Mouse (Mus musculus) heart, postnatal 4 days (tissue): Measurements from ENCODE around the gene Gm5431. TPM values are rescaled to one million over a fixed set of nuclear protein-coding genes. Genes with fewer than 3 reads are reported as not detected.
A peak's percentile ranks its signal among the peaks of the same experiment; 100 is the strongest.
"Not testable (repeated sequence)": the region's sequence is repeated elsewhere in the genome, so short reads cannot be mapped to it uniquely, and the experiment has no call there.

Source experiments
- DNase-seq: peaks from one replicate; pipeline ENCODE4 v3.0.0; 2021
- total RNA-seq, 2 experiments: library from RNA; stranded (reverse); gene quantifications; 2 replicates each; pipeline ENCODE4 v1.2.3; 2021

The Gm5431 gene
- total RNA-seq, 2 experiments from 2014 or later, result 0.26 to 0.38 TPM

DNA sequence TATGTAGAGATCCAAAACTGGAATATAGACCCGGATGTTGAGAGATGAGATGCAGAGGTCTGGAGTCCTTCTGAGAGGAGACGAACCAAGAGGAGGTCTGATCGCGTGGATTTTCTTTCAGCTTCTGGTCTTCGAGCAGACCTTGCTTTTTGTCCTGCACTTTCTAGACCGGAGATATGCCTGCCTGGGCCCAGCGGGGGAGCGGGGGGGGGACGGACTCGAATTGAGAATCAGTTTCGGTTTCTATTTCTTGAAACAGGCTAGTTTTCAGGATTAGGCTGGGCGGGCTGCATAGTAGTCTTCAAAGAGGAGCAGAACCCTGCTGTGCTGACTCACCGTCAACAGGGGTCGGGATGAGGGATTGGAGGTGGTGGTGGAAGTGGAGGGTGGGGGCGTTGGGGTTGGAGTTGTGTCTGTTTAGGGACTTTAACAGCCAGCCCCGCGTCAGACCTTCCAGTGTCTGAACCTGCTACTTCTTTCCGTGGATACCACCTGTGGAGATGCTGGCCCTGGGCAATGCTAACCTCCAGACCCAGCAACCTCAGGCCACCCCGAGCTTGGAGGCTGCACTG, 30.7 kb downstream of the Gm5431 start, which contains the start of gene Irgm1:
TSS of gene Irgm1 (minus strand) at position 483 of the 572 bp plus-strand sequence.
- DNase-seq, result peak; percentile 67

DNA sequence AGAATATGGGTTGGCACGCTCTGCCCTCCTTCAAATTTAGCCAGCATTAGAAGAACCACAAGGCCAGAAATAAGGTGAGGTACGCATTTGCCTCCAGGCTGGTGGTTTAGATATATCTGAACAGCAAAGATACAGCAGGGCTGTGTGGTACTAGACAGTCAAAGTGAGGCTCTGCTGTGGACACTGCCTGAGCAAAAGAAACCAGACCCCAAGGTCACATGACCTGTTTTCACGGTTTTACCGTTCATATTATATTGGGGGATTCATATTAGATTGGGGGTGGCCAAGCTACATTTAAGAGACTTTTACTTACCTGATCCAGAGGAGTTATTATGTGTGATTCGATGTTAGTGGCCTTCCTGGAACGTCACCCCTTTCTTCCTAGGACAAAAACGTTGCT, 31.2 kb downstream of the Gm5431 start:
- no peak for DNase-seq

DNA sequence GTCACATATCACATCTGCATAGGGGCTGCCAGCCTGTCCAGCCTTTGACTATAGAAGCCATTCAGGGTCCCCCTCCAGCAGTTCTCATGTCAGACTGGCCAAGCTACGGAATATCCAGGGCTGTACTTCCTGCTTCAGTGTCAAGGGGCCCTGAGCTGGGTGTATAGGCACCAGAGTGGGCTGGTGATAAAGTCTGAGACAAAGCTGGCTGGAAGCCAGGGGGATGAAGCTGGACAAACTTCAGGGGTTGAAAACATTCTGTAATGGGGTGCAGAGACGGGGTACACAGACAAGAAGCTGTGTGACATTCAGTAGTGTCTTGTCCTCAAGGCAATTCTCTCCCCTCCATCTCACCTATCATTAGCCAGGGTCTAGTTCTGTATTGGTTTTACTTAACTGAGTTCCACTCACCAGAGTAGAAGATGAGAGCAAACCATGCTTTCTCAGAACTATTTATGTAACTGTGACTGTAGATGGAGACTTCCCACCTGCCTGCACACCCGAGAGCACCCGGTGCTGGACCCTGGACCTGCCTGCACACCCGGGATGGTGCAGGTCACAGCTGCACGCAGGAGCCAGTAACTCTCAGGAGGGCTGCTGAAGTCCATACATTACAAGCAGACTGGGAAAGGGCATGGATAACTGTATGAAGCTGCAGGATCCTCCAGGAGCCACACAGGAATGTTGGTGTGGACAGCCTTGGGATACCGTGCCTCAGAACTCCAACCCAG, 32.5 kb downstream of the Gm5431 start:
- DNase-seq, result no peak

DNA sequence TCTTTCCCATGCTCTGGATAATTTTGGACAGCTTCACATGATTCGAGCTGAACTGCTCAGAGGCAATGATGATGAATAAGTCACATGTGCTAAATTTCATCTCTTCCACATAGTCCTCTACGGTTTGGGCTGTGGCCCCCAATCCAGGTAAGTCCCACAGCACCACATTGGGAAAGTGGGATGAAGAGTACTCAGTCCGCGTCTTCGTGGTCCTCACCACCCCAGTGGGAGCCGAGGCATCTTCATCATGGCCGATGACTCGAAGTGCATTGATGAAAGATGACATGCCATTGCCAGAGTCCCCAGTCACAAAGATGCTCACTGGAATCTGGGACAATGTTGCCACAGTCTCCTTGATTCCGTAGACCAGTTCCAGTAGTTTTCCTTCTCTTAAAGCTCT, 35.5 kb downstream of the Gm5431 start:
- no peak for DNase-seq

DNA sequence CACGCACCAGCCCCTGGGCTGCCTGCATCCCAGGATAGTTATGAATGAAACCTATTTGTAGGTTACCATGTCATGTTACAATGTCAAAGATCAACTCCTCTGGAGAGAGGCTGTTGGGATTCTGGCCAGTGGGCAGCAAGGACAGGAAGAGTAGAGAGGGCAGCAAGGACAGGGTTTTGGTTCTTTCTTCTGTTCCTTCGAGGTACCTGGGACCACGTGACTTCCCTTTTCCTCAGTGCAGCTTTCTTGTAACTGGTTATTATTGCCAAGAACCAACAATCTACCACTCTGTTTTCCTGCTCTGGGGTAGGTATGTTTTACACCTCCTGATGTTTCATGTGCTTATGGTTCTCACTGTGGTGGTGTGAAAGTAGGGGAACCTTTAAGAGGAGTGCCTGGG, 38.2 kb downstream of the Gm5431 start:
- no peak for DNase-seq

DNA sequence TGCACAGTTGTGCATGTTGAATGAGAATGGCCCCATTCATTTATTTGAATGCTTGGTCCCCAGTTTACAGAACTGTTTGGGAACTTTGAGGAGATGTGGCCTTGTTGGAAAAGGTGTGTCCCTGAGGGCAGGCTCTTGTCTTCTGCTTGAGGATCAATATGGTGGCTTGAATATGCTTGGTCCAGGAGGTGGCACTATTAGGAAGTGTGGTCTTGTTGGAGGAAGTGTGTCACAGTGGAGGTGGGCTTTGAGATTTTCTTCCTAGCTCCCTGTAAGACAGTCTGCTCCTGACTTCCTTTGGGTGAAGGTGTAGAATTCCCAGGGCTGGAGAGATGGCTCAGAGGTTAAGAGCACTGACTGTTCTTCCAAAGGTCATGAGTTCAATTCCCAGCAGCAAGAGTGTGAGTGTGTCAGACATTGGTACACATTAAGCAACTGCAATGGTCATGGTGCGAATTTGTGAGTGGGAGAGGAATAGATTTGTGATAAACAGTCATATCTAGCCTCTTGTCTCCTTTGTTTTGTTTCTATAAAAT, 39.2 kb downstream of the Gm5431 start:
- DNase-seq, result no peak

DNA sequence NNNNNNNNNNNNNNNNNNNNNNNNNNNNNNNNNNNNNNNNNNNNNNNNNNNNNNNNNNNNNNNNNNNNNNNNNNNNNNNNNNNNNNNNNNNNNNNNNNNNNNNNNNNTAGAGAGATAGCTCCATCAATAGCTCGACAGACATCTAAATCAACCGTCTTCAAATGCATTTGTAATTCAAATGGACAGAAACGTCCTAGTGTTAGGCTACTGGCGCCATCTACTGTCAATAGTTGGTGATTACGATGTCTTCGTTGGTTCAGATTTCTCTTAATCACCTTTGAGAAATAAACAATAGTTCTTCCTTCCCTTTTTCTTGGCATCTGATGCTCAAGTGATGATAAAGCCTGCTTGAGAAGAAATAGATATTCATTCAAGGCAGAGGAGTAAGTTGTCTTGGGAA, 43.0 kb downstream of the Gm5431 start:
- peak; percentile 67 for DNase-seq

DNA sequence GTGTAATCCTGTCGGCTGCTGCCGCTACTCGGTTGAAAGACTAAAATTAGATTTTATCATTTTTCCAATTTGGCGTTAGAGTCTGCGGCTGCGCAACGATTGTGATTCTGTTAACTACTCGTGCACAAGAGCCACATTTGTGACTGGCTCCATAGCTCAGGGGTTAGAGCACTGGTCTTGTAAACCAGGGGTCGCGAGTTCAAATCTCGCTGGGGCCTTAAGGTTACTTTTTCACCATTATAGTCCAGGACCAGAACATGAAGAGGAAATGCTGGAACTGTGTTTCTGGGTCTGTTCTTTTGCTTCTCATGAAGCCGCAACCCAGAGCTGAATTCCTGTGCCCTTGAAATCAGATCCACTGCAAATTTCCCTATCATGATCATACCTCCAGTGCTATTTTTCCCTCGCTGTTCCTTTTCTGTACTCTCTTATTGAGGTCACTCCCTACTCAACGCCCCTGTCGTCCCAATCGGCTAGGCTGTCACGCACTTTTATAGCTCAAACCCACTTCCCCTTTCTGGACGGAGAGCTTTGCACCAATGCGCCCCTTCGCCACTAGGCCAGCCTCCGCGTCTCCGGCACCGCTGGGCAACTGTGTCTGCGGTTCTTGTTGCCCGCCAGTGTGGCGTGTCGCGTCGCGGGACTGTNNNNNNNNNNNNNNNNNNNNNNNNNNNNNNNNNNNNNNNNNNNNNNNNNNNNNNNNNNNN, 48.4 kb downstream of the Gm5431 start:
- DNase-seq, result peak; percentile 91

DNA sequence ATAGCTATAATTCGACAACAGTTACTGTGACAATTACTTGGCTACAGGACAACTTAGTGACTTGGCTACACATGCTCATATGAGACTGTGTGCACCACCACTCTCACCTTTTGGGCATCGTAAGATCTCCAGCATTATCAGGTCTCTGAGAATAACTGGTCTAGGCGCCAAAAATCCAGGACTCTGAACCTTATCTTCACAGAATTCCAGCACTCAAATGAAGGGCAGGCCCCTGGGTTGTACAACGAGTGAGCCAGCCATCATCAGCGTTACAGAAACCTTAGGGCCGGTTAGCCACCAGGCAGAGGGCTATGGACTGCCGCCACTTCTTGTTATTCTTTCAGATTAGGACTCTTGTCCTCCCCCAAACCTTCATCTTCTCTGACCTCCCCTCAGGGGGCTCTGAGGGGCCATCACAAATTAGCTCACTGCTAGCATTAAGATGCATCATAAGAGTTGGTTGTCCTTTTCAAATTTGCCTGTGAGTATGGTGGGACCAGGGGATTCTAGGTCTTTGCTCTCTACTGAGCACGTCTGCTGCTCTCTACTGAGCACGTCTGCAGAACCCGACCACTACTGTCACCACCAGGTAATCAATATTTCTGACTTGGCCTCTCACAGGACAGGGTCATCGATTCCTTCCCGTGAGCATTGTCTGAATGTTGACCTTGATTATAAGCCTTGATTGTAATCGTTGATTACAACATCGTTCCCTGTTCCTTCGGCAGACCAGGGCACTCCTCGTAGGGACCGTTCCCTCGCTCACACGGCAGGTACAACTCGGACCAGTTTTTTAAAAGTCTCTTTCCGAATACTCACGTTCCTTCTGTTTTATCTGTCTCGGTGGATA, 49.2 kb downstream of the Gm5431 start:
- DNase-seq, result no peak

DNA sequence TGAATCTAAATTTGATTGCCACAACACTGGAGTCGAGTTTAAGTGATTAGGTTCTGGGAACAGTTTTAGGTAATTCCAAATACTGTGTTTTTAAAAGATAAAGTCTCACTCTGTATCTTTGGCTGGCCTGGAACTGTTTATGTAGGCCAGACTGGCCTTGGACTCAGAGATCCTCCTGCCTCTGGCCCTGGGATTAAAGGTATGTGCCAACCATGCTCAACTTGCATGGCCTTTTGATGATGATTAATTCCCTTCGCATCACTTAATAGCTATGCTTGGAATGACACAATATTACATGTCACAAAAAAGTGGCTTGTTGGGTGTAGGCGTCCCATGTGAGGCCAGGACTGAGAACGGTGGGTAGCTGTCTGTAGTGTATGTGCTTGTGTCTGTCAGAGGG, 49.8 kb downstream of the Gm5431 start:
- DNase-seq, result no peak

DNA sequence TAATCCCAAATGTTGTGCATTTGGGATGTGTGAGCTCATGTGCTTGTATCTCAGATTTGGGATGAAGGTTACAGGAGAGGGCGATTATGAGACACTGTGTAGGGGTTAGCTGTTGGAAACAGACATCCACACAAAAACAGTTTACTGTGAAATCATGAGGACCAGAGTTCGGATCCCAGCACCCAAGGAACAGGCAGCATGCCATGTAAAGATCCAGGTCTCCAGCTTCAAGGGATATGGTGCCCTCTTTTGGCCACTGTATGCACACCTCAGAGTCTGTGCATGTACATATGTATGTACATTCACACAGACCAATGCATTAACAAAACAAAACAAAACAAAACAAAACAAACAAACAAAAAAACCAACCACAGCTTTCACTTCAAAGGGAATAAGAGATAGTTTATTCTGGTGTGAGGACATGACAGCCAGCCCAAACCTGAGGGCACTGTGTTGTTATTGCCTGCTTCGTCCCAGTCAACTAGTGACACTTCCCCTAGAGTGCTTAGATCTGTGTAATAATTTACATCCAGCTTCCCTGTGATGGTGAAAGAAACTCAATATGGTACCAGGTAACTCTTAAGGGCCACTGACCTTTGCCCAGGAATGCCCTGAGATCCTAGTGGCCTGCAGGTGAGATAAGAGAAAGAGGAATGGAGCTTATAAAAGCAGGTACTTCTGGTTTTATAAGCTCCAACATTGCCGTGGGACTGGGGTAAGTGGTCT, 50.6 kb downstream of the Gm5431 start:
- DNase-seq, result no peak

DNA sequence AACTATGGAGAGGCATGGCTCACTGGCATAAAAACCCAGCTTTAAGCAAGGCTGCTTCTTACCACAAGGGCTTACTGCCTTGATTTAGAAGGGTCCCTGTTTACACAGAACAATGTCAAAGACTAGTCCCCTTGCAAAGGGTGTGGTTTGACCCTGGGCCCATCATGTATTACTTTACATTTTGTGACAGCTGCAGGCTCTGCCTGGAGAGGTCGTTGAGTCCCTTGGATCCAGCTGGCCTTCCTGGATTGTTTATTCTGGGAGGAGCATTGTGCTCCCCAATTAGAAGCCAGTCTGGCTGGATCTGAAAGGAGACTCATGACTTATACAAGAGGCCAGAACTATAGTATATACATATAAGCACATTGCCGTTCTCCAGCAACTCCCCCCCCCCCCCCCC, 51.8 kb downstream of the Gm5431 start:
- DNase-seq, result no peak

DNA sequence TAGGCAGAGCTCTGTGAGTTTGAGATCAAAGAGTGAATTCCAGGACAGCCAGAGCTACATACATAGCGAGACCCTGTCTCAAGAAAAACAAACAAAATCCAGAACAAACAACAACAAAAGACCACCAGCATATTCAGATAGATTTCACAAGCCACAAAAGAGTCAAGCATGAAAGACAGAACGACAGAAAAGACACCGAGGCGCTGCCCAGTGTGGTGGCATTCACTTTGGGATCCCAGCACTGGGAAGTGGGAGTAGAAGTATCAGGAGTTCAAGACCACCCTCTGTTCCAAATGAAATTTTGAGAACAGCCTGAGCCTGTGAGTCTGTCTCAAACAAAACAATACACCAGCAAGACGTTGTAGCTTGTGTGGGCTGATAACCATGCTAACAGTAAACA, 55.1 kb downstream of the Gm5431 start:
- no peak for DNase-seq

DNA sequence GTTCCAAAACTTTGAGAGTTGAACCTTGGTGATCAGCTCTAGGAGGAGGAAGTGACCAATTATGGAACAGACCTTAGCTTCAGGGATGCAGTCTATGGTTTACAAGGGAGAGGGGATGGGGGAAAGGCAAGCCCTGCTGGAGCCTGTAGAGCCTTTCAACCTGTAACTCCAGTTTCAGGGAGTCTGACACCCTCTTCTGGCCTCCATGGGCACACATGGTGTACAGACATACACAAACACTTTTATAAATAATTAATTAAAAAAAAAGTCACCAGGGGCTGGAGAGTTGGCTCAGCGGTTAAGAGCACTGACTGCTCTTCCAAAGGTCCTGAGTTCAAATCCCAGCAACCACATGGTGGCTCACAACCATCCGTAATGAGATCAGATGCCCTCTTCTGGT, 55.7 kb downstream of the Gm5431 start:
- DNase-seq, result not testable (repeated sequence)

DNA sequence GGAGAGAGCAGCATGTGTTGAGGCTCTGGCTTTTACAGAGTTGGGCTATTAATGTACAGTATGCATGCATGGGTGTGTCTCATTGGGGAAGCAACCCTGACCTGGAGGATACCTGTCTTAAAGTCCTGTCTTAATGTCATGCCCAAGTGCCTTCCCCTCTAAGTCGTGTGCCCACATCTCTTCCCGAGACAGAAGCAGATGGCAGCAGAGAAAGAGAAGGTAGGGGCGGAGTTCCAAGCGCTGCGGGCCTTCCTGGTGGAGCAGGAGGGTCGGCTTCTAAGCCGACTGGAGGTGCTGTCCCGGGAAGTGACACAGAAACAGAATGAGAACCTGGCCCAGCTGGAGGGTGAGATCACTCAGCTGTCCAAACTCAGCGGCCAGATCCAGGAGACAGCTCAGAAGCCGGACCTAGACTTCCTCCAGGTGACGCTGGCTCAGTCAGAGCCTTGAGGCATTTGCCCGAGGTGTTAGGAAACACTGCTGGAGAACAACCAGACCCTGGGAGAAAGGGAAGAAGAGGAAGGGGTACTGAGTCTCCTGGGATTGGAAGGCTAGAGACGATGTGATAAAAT, 56.7 kb downstream of the Gm5431 start:
- no peak for DNase-seq

DNA sequence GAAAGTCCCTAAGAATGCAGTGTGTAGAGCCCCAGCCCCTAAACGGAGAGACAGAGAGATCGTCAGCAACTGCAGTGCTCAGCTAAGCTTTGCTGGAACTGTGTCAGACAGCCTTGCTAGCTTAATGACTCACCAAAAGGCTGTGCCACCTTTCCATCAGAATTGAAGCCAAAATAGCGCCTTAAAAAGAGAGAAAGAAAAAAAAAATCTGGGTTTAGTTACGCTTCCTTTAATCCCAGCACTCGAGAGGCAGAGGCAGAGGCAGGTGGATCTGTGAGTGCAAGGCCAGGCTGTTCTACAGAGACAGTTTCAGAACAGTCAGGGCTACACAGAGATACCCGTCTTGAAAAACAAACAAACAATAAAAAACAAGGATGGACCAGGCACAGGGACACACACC, 57.7 kb downstream of the Gm5431 start:
- DNase-seq, result no peak

DNA sequence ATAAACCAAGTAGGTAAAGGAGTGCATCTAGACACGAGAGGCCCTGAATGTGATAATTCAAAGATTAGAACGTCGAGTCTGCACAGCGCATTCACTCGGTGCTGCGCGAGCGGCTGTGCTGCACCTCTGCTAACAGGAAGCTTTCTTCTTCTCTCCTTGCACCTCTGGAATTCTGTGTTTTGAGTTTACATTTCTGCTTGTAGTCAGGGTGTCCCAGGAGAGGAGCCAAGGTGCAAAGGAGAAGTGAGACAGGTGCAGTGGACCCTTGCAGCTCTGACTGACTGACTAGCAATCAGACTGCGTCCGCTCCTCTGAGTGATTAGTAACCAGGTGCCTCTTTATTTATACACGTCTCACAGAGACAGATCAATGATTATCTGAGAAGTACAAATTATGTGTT, 58.8 kb downstream of the Gm5431 start:
- no peak for DNase-seq

DNA sequence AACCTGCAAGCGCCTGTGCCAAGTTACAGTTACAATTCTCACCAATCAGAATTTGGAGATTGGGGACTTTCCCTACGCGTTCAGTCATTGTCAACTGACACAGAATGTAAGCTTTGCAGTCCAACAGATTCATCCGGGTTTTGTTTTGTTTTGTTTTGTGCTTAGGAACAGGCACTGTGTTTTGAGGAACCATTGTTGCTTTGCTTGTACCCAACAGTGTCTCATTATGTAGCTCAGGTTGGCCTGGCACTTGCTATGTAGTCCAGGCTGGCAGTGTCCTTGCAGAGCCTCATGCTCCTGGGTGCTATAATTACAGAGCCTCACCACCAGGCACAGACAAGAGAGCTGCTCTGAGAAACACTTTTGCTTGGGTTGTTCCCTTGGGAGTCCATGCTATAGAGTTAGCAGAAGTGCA, 59.6 kb downstream of the Gm5431 start:
- no peak for DNase-seq

DNA sequence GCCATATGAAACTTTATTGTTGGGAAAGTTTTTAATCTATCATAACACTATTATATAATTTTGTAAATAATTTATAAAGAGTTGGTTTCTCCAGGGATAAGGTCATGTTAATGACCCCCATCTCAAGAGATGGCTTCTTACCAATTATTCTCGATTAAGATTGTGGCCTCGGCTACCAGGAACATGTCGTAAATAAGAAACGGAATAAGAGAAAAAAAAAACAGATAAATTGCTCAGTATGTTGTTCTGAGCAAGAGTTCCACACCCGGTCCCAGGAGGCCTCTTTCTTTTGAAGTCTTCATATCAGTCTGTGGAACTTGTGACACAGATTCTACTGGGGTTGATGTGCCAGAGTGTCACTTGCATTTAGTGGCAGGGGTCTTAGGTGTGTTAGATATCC, 60.8 kb downstream of the Gm5431 start:
- DNase-seq, result no peak

DNA sequence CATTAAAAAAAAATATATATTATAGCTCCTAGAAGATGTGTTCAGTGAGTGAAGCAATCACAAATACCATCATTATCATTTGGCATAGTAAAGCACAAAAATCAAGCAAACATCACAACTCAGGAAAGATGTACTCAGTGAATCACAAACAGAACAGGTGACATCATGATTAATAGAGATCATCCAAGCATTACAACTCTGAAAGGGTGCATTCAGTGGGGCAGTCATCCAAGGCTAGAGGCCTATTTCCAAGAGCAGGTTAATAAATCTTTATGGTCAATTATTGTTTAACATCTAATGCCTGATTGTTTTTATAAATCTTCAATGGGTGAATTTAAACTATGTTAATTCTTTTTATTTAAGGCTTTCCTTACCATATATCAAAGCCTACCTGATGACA, 61.2 kb downstream of the Gm5431 start:
- no peak for DNase-seq

DNA sequence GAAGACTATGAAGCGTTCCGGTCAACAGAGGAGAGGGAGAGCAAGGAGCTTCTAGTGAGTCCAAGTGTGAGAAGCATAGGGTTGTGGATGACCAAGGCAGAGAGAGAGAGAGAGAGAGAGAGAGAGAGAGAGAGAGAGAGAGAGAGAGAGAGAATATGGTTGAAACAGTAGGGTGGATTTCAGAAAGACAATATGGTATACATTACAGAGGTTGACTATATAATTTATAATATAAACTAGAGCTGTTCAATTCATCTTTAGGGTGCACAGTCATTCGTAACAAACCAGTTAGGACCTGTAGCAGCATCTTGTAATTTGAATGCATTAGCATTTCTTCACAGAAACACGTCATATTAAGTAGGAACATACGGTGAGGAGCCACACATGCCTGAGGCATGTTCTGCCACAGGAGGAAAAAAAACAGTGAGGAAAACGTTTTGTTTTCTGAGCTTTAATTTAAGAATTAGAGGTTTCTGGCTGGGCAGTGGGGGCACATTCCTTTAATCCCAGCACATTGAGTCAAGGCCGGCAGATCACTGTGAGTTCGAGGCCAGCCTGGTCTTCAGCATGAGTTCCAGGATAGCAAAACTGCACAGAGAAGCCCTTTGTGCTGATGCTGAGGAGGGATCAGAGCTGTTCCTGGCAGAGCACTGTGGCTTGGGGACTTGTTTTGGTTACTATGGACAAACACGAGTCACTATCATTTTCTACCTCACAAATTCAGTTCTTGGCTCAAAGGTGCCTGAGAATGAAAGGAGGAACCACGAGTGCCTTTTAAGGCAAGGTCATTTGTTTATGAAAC, 62.9 kb downstream of the Gm5431 start:
- no peak for DNase-seq
